Mouse (Mus musculus) lung, adult 2 months (tissue): ENCODE results near the gene Ctxn1.

Experiments
- CTCF ChIP-seq: fragments of 200-500 bp; IDR thresholded peaks from 2 replicates; pipeline ENCODE4 v1.5.1; 2011; ENCODE audit warnings: mild to moderate bottlenecking, low read length, control low read depth; ENCODE audit not compliant: insufficient read depth
- POLR2A ChIP-seq: fragments of 200-500 bp; IDR thresholded peaks from 2 replicates; pipeline ENCODE4 v1.6.1; 2011; ENCODE audit warnings: low read depth, mild to moderate bottlenecking, control low read depth, low read length, borderline replicate concordance; ENCODE audit errors: extremely low read depth

- TF ChIP-seq CTCF (no peak), POLR2A (no peak)
Observed at GRCm38 (mm10) chr8:4227919-4228318, 31.2 kb downstream of the Ctxn1 start.
